Mouse (Mus musculus) monocyte, adult 59 days (primary cell): ENCODE results near the gene Dlg5. TPM values are rescaled to one million over a fixed set of nuclear protein-coding genes. Genes with fewer than 3 reads are reported as not detected.

Experiments
- total RNA-seq, 2 experiments: library from RNA; stranded (reverse); gene quantifications; one replicate each; pipeline ENCODE4 v1.2.4; 2023

Dlg5 gene
- total RNA-seq, result under 1 TPM; 0.92 to 0.97 TPM

GRCm38 (mm10) chr14:24245177-24246081 lies at the start of gene Dlg5:
Gene Dlg5 (minus strand): TSS chr14:24245920.

GRCm38 (mm10) chr14:24292914-24293313 lies 47.2 kb upstream of the Dlg5 start, which contains the start of gene E330034G19Rik:
Gene E330034G19Rik (plus strand): TSS chr14:24293214.

Other genes with a start within 250 kb of the Dlg5 start
- gene Kcnma1, start 231.4 kb downstream of the Dlg5 start, total RNA-seq, result not detected
- not detected for gene E330034G19Rik, start 47.3 kb upstream of the Dlg5 start, total RNA-seq
- gene Polr3a, start 241.1 kb upstream of the Dlg5 start, total RNA-seq, result 10 to 100 TPM; 25.2 to 28.9 TPM
- gene Rps24, start 241.2 kb upstream of the Dlg5 start, total RNA-seq, result 1,000 to 10,000 TPM; 2,214 to 2,273 TPM